Mouse (Mus musculus) heart, adult 11 months (tissue): ENCODE measurements around the gene Acat2.
A peak's percentile ranks its signal among the peaks of the same experiment; 100 is the strongest.

Experiments used
- DNase-seq: peaks from one replicate; pipeline ENCODE4 v3.0.0; 2022

The Acat2 gene

GRCm38 (mm10) chr17:12960331-12960873 lies at the start of gene Acat2:
Acat2 (minus strand) TSS chr17:12960747.
- DNase-seq, result peak; percentile 100

GRCm38 (mm10) chr17:13009887-13010286 lies 49.3 kb upstream of the Acat2 start:
- DNase-seq, result peak; percentile 83

GRCm38 (mm10) chr17:13008528-13008927 lies 48.0 kb upstream of the Acat2 start:
- peak; percentile 93 for DNase-seq

GRCm38 (mm10) chr17:13007730-13008425 lies 47.3 kb upstream of the Acat2 start:
- DNase-seq, result peak; percentile 100

GRCm38 (mm10) chr17:13006984-13007383 lies 46.4 kb upstream of the Acat2 start:
- DNase-seq, result peak; percentile 90

- peak; percentile 84 for DNase-seq
Measured at GRCm38 (mm10) chr17:13006546-13006945, 46.0 kb upstream of the Acat2 start, which contains the start of gene Sod2. Sod2 (plus strand) TSS chr17:13006846.

- DNase-seq, result peak; percentile 46
Measured at GRCm38 (mm10) chr17:13004436-13004835, 43.9 kb upstream of the Acat2 start.

GRCm38 (mm10) chr17:13002243-13002642 lies 41.7 kb upstream of the Acat2 start:
- DNase-seq, result peak; percentile 74

- DNase-seq, result no peak
Measured at GRCm38 (mm10) chr17:12999069-12999468, 38.5 kb upstream of the Acat2 start.

GRCm38 (mm10) chr17:12997890-12998289 lies 37.3 kb upstream of the Acat2 start:
- peak; percentile 14 for DNase-seq

GRCm38 (mm10) chr17:12996345-12996744 lies 35.8 kb upstream of the Acat2 start:
- DNase-seq, result peak; percentile 53

GRCm38 (mm10) chr17:12994069-12994468 lies 33.5 kb upstream of the Acat2 start, which contains the start of gene Wtap:
Wtap (minus strand) TSS chr17:12994169.
- peak; percentile 63 for DNase-seq

GRCm38 (mm10) chr17:12992470-12992991 lies 32.0 kb upstream of the Acat2 start:
- peak; percentile 100 for DNase-seq

- peak; percentile 99 for DNase-seq
Measured at GRCm38 (mm10) chr17:12991635-12992358, 31.2 kb upstream of the Acat2 start.

- DNase-seq, result peak; percentile 88
Measured at GRCm38 (mm10) chr17:12991194-12991634, 30.7 kb upstream of the Acat2 start.

- peak; percentile 77 for DNase-seq
Measured at GRCm38 (mm10) chr17:12990567-12991145, 30.1 kb upstream of the Acat2 start.

- peak; percentile 77 for DNase-seq
Measured at GRCm38 (mm10) chr17:12988096-12988495, 27.5 kb upstream of the Acat2 start.

- DNase-seq, result no peak
Measured at GRCm38 (mm10) chr17:12983988-12984387, 23.4 kb upstream of the Acat2 start.

- peak; percentile 50 for DNase-seq
Measured at GRCm38 (mm10) chr17:12978546-12978945, 18.0 kb upstream of the Acat2 start.

- DNase-seq, result peak; percentile 55
Measured at GRCm38 (mm10) chr17:12973851-12974250, 13.3 kb upstream of the Acat2 start.

- DNase-seq, result no peak
Measured at GRCm38 (mm10) chr17:12967173-12967572, 6.6 kb upstream of the Acat2 start.

GRCm38 (mm10) chr17:12963476-12963875 lies 2.9 kb upstream of the Acat2 start:
- DNase-seq, result no peak

- DNase-seq, result peak; percentile 83
Measured at GRCm38 (mm10) chr17:12959377-12959776, 1.2 kb downstream of the Acat2 start.
